Mouse (Mus musculus) liver, postnatal 0 days (tissue): ENCODE data around the gene 4930544D05Rik.

ENCODE experiments used
- CTCF ChIP-seq: sonication (generic); IDR thresholded peaks from 2 replicates; pipeline ENCODE4 v1.5.1; 2016; ENCODE audit warnings: antibody characterized with exemption, low read depth
- EP300 ChIP-seq: IDR thresholded peaks from 2 replicates; pipeline ENCODE4 v1.6.1; 2016; ENCODE audit warnings: antibody characterized with exemption, low read depth, mild to moderate bottlenecking

GRCm38 (mm10) chr11:70655571-70656455, 40.2 kb downstream of the 4930544D05Rik start:
- TF ChIP-seq CTCF (no peak), EP300 (no peak)
